Mouse (Mus musculus) adrenal gland, postnatal 36 days (tissue): ENCODE results near the gene Gm10486. TPM values are rescaled to one million over a fixed set of nuclear protein-coding genes. Genes with fewer than 3 reads are reported as not detected.
"Not testable (repeated sequence)": the region's sequence is repeated elsewhere in the genome, so short reads cannot be mapped to it uniquely, and the experiment has no call there.

ENCODE experiments used
- DNase-seq, 2 experiments: peaks; one replicate each; pipeline ENCODE4 v3.0.0; 2021; ENCODE audit warnings: mixed read lengths in 1 of 2
- long read RNA-seq, 2 experiments: library from polyadenylated mRNA; stranded (forward); transcript quantifications; one replicate each; pipeline ENCODE4 v2.0.0; 2021; ENCODE audit warnings: borderline sequencing depth in 2 of 2
- total RNA-seq, 2 experiments: library from RNA; stranded (reverse); gene quantifications; 2 replicates each; pipeline ENCODE4 v1.2.3; 2021

Gm10486 gene
- total RNA-seq = not detected
- long read RNA-seq, experiment 1 = 0 reads
- long read RNA-seq, experiment 2 = 0 reads

- not testable (repeated sequence) for DNase-seq
Measured at GRCm38 (mm10) chrX:35067084-35067483, at the start of gene Gm10486. Gene Gm10486 (plus strand): TSS chrX:35067384.
